Mouse (Mus musculus) limb, embryonic 14.5 days (tissue): ENCODE measurements around the gene Pagr1b. TPM values are rescaled to one million over a fixed set of nuclear protein-coding genes. Genes with fewer than 3 reads are reported as not detected.

Source experiments
- ATAC-seq: fragments of 200-750 bp; cut with Nextera tagmentation; 2 replicates; pipeline ENCODE4 v1.8.0; 2017; ENCODE audit warnings: low read depth, moderate number of reproducible peaks, moderate TSS enrichment; ENCODE audit not compliant: low FRiP score
- DNase-seq: peaks from one replicate; pipeline ENCODE4 v3.0.0-alpha.2; 2015; ENCODE audit warnings: low spot score
- H3K27ac ChIP-seq: fragments of 300-500 bp; sonication (generic); replicated peaks from 2 replicates; pipeline ENCODE4 v1.5.1; 2014; ENCODE audit warnings: low read depth, mild to moderate bottlenecking, low read length, moderate library complexity, mixed read lengths
- H3K27me3 ChIP-seq: fragments of 300-500 bp; sonication (generic); 2 replicates; pipeline ENCODE4 v1.6.1; 2014; ENCODE audit warnings: low read length, mixed read lengths; ENCODE audit not compliant: control insufficient read depth, insufficient read depth
- H3K36me3 ChIP-seq: fragments of 300-500 bp; sonication (generic); 2 replicates; pipeline ENCODE4 v1.6.1; 2014; ENCODE audit warnings: mild to moderate bottlenecking, low read length, moderate library complexity, mixed read lengths; ENCODE audit not compliant: control insufficient read depth, insufficient read depth
- H3K4me1 ChIP-seq: fragments of 300-500 bp; sonication (generic); 2 replicates; pipeline ENCODE4 v1.6.1; 2014; ENCODE audit warnings: antibody characterized with exemption, low read length, mixed read lengths; ENCODE audit not compliant: control insufficient read depth, insufficient read depth
- H3K4me2 ChIP-seq: fragments of 300-500 bp; sonication (generic); replicated peaks from 2 replicates; pipeline ENCODE4 v1.6.1; 2014; ENCODE audit warnings: low read depth, mild to moderate bottlenecking, low read length, moderate library complexity; ENCODE audit not compliant: severe bottlenecking
- H3K4me3 ChIP-seq: fragments of 300-500 bp; sonication (generic); replicated peaks from 2 replicates; pipeline ENCODE4 v1.5.1; 2014; ENCODE audit warnings: low read length
- H3K9ac ChIP-seq: fragments of 300-500 bp; sonication (generic); 2 replicates; pipeline ENCODE4 v1.6.1; 2014; ENCODE audit warnings: mild to moderate bottlenecking, low read depth, low read length, moderate library complexity; ENCODE audit not compliant: severe bottlenecking
- H3K9me3 ChIP-seq: fragments of 300-500 bp; sonication (generic); 2 replicates; pipeline ENCODE4 v1.6.1; 2016; ENCODE audit warnings: low read length; ENCODE audit not compliant: control insufficient read depth
- POLR2A ChIP-seq: fragments of 200-500 bp; IDR thresholded peaks from 2 replicates; pipeline ENCODE4 v1.8.0; 2012; ENCODE audit warnings: inconsistent platforms, mild to moderate bottlenecking, moderate library complexity, borderline replicate concordance; ENCODE audit not compliant: insufficient read depth, insufficient read length; ENCODE audit errors: extremely low read depth
- WGBS: fragments of 180-500 bp; shearing (Covaris S2); extraction: QIAGEN DNeasy Blood & Tissue Kit; methylation state at CpG from one replicate; pipeline ENCODE4 v1.1.7; 2014; 5-methylcytosine and 5-hydroxymethylcytosine counted together
- polyA plus RNA-seq, 2 experiments: library from polyadenylated mRNA; depleted of rRNA in 1 of 2; stranded (reverse) in 1 of 2; unstranded in 1 of 2; fragments of >200 nt; fragmentation: Nextera tagmentation in 1 of 2; extraction: Ambion mirVana in 1 of 2; gene quantifications; 2 replicates each; pipeline versions ENCODE4 v1.2.1 to v1.2.3; 2012 to 2014

Gene Pagr1b
- polyA plus RNA-seq (2012; rRNA removed): 3.2 and 4.3 TPM in 2 replicates
- polyA plus RNA-seq (2014; fragmentation: Nextera tagmentation; extraction: Ambion mirVana): 0.61 TPM in 1 of 2 replicates, not detected in the other

DNA sequence TGATC, at the start of gene Pagr1b:
Gene Pagr1b (minus strand): TSS at position 4 of the 5 bp plus-strand sequence.
- peak within 1 kb of the TSS; percentile 80 for H3K9ac ChIP-seq
- peak within 1 kb of the TSS; percentile 75 for H3K4me3 ChIP-seq
- peaks cover 37% of the 10 kb centered on the region for H3K4me1 ChIP-seq
- ATAC-seq: no peak
- DNase-seq: no peak
- peak within 1 kb of the TSS; percentile 93 for H3K27ac ChIP-seq
- H3K27me3 ChIP-seq: no peaks in the 10 kb centered on the region
- H3K36me3 ChIP-seq: peaks cover 35% of the 10 kb centered on the region
- TF ChIP-seq POLR2A: no peak
- H3K4me2 ChIP-seq: peak within 1 kb of the TSS; percentile 90
- no peaks in the 10 kb centered on the region for H3K9me3 ChIP-seq

DNA sequence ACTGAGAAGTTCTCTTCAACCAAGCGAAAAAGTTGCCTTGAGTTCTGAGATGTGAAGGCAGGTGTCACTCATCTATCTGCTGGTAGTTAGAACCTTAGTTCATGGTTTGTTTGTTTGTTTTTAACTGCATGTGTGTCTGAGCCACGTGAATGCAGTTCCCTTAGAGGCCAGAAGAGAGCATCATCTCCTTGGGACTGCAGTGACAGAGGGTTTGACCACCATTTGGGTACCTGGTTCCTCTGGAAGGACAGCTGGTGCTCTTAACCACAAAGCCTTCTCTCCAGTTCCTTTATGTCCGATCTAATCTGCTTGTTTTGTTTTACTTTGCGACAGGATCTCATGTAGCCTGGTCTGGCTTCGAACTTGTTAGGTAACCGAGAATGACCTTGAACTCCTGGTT, 49.3 kb upstream of the Pagr1b start:
- H3K4me3 ChIP-seq: no peak overlapping the region
- H3K4me2 ChIP-seq: no peak overlapping the region
- no peaks in the 10 kb centered on the region for H3K36me3 ChIP-seq
- ATAC-seq: no peak
- H3K9me3 ChIP-seq: no peaks in the 10 kb centered on the region
- no peak overlapping the region for H3K27ac ChIP-seq
- TF ChIP-seq POLR2A: no peak
- 90% methylated on average over 6 of the region's 6 CpGs for WGBS
- no peaks in the 10 kb centered on the region for H3K4me1 ChIP-seq
- H3K9ac ChIP-seq: no peak overlapping the region
- DNase-seq: no peak
- no peaks in the 10 kb centered on the region for H3K27me3 ChIP-seq

DNA sequence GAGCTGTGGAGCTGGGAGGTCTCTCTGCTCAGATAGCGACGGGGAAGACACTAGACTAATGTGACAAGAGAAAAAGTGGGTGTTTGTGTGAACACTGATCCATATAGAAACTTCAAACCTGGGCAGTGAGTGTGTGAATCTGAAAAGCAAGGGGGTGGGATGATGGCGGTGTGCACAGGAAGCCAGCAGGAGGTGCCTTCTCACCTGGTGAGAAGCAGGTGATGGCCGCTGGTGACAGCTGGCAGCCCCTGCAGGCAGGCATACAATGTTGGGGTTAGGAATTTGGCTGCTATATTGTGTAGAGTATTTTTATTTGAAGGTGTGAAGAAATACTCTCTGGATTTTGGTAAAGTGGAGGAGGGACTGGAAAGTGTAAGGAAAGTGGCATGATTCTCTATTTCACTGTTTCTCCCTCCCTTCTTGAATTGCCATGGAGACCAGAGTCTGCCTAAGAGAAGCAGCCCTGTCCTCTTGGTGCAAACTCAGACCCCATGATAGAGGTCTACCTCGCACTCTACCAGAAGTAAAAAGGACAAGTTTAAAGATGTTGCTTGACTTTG, 38.8 kb upstream of the Pagr1b start:
- DNase-seq: no peak
- ATAC-seq: no peak
- TF ChIP-seq POLR2A: no peak
- no peaks in the 10 kb centered on the region for H3K9me3 ChIP-seq
- no peak overlapping the region for H3K27ac ChIP-seq
- H3K9ac ChIP-seq: no peak overlapping the region
- no peak overlapping the region for H3K4me3 ChIP-seq
- no peaks in the 10 kb centered on the region for H3K4me1 ChIP-seq
- H3K36me3 ChIP-seq: no peaks in the 10 kb centered on the region
- H3K27me3 ChIP-seq: no peaks in the 10 kb centered on the region
- no peak overlapping the region for H3K4me2 ChIP-seq
- 61% methylated on average over 5 of the region's 5 CpGs for WGBS

DNA sequence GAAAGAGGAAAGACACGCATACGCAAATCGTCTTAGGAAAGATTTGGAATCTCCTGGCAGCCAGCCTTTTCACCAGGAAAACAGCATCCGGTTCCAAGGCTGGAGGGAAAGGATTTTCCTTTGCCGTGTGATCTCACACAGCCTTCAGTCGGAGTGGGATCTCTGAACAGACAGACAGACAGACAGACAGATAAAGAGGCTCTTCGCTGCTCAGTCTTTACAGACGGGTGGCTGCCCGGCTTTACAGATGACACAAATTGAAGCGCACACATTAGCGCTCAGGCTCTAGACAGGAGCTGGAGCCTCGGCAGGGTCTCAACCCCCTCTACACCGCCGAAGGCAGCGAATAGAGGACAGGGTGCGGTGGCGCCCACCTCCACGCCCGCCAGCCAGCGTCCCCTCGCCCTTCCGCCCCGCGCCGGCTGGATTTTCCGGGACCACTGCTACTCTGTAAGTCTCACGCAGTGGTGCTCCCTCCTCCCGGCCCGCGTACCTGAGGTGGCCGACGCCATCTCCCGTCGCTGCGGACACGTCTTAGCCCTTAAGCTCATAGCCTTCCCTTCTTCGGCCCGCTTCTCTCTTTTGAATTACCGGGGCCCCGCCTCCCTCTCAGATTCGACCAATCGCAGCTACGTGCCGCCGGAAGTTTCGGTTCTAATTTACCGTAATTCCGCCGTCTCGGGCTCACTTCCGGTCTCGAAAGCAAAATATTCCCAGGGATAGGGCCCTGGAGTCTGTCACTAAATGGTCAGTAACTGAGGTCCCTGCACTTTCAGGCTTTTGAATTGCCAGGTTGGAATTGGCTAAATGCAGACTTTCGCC, 25.8 kb upstream of the Pagr1b start, which contains the start of gene Kif22:
Gene Kif22 (minus strand): TSS at position 621 of the 822 bp plus-strand sequence.
- Histone ChIP-seq H3K27me3 (no peaks in the 10 kb centered on the region), H3K9ac (peak within 1 kb of the TSS; percentile 71), H3K4me2 (peak within 1 kb of the TSS; percentile 82), H3K36me3 (no peaks in the 10 kb centered on the region), H3K27ac (peak within 1 kb of the TSS; percentile 72), H3K4me1 (peaks cover 4% of the 10 kb centered on the region; the same call in 1 of the 2 replicates), H3K4me3 (peak within 1 kb of the TSS; percentile 84), H3K9me3 (no peaks in the 10 kb centered on the region)
- ATAC-seq (peak; percentile 88), DNase-seq (peak; percentile 86)
- 1% methylated on average over 52 of the region's 53 CpGs for WGBS
- no peak for TF ChIP-seq POLR2A

DNA sequence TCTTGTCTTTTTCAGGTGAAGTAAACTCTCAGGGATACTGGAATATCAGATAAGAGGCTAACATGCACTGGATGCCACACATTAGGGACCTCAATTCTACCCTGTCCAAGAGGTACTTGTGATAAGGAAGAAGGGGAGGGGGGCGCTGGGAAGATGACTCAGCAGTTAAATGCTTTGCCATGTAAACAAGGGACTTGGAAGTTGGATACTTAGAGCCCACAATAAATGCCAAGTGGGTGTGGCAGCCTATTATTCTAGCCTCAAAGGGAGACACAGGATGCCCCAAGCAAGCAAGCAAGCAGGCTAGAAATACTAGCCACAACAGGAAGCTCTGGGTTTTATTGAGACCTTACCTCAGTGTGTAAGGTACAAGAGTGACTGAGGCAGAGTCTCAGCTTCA, 15.0 kb upstream of the Pagr1b start:
- Histone ChIP-seq H3K4me2 (no peak overlapping the region), H3K27me3 (no peaks in the 10 kb centered on the region), H3K9me3 (no peaks in the 10 kb centered on the region), H3K27ac (no peak overlapping the region), H3K9ac (no peak overlapping the region), H3K4me1 (peaks cover 7% of the 10 kb centered on the region), H3K4me3 (no peak overlapping the region), H3K36me3 (peaks cover 66% of the 10 kb centered on the region)
- DNase-seq (no peak), ATAC-seq (no peak)
- no peak for TF ChIP-seq POLR2A
- WGBS: 81% methylated on average over 1 of the region's 1 CpGs
